Mouse (Mus musculus) midbrain, postnatal 0 days (tissue): Measurements from ENCODE around the gene Spag7. TPM values are rescaled to one million over a fixed set of nuclear protein-coding genes. Genes with fewer than 3 reads are reported as not detected.
A peak's percentile ranks its signal among the peaks of the same experiment; 100 is the strongest.

Experiments used
- ATAC-seq: fragments of 200-750 bp; cut with Nextera tagmentation; 2 replicates; pipeline ENCODE4 v1.8.0; 2017; ENCODE audit warnings: moderate number of reproducible peaks, mild to moderate bottlenecking, moderate TSS enrichment, moderate library complexity; ENCODE audit not compliant: low FRiP score
- DNase-seq: peaks from one replicate; pipeline ENCODE4 v3.0.0-alpha.2; 2015; ENCODE audit warnings: low spot score
- H3K27ac ChIP-seq: fragments of 300-500 bp; sonication (generic); 2 replicates; pipeline ENCODE4 v1.5.1; 2014; ENCODE audit warnings: low read depth, mild to moderate bottlenecking, low read length, mixed read lengths
- H3K27me3 ChIP-seq: fragments of 300-500 bp; sonication (generic); 2 replicates; pipeline ENCODE4 v1.6.1; 2014; ENCODE audit warnings: low read length, control low read depth, mixed read lengths; ENCODE audit not compliant: insufficient read depth
- H3K36me3 ChIP-seq: fragments of 300-500 bp; sonication (generic); 2 replicates; pipeline ENCODE4 v1.6.1; 2014; ENCODE audit warnings: low read length, control low read depth, mixed read lengths; ENCODE audit not compliant: insufficient read depth
- H3K4me1 ChIP-seq: fragments of 300-500 bp; sonication (generic); 2 replicates; pipeline ENCODE4 v1.6.1; 2014; ENCODE audit warnings: mild to moderate bottlenecking, control low read depth, antibody characterized with exemption, low read length, mixed read lengths; ENCODE audit not compliant: insufficient read depth
- H3K4me2 ChIP-seq: fragments of 300-500 bp; sonication (generic); 2 replicates; pipeline ENCODE4 v1.6.1; 2014; ENCODE audit warnings: low read depth, mild to moderate bottlenecking, low read length, mixed read lengths; ENCODE audit not compliant: poor library complexity, severe bottlenecking
- H3K4me3 ChIP-seq: fragments of 300-500 bp; sonication (generic); 2 replicates; pipeline ENCODE4 v1.5.1; 2014; ENCODE audit warnings: low read depth, mild to moderate bottlenecking, low read length, moderate library complexity
- H3K9ac ChIP-seq: fragments of 300-500 bp; sonication (generic); replicated peaks from 2 replicates; pipeline ENCODE4 v1.6.1; 2014; ENCODE audit warnings: mild to moderate bottlenecking, low read length, moderate library complexity, mixed read lengths; ENCODE audit not compliant: poor library complexity, severe bottlenecking
- H3K9me3 ChIP-seq: fragments of 300-500 bp; sonication (generic); 2 replicates; pipeline ENCODE4 v1.6.1; 2016; ENCODE audit warnings: low read length, control low read depth
- CTCF ChIP-seq: IDR thresholded peaks from 2 replicates; pipeline ENCODE4 v1.5.1; 2016; ENCODE audit warnings: antibody characterized with exemption, mild to moderate bottlenecking
- WGBS: fragments of 180-500 bp; shearing (Covaris S2); extraction: QIAGEN DNeasy Blood & Tissue Kit; methylation state at CpG from one replicate; pipeline ENCODE4 v1.1.7; 2014; 5-methylcytosine and 5-hydroxymethylcytosine counted together
- polyA plus RNA-seq: library from polyadenylated mRNA; unstranded; fragments of >200 nt; fragmentation: Nextera tagmentation; extraction: Ambion mirVana; gene quantifications from 2 replicates; pipeline ENCODE4 v1.2.1, GENCODE M21; 2015
- total RNA-seq: library from RNA; depleted of rRNA; stranded (reverse); fragments of >200 nt; gene quantifications from 2 replicates; pipeline ENCODE4 v1.2.3, GENCODE M21; 2014

The Spag7 gene
- total and polyA plus RNA-seq, 2 experiments from 2014 or later = 41.9 to 131 TPM

GRCm38 (mm10) chr11:70669582-70670345 is 548 bp upstream of the Spag7 start:
- peak overlapping the region; percentile 96 for H3K27ac ChIP-seq
- peak; percentile 50 for ATAC-seq
- H3K4me2 ChIP-seq = peak overlapping the region; percentile 87
- peak; percentile 82 for DNase-seq
- TF ChIP-seq CTCF = peak; percentile 72
- peak overlapping the region; percentile 57 for H3K4me3 ChIP-seq
- H3K36me3 ChIP-seq = peaks cover 16% of the 10 kb centered on the region
- under 1% methylated on average over 31 of the region's 31 CpGs for WGBS
- no peaks in the 10 kb centered on the region for H3K27me3 ChIP-seq
- no peaks in the 10 kb centered on the region for H3K9me3 ChIP-seq
- 0 out of 2 replicates have a peak, but pooled peaks cover 6% of the 10 kb centered on the region for H3K4me1 ChIP-seq
- H3K9ac ChIP-seq = peak overlapping the region; percentile 72

- no peak for DNase-seq
- 2% methylated on average over 15 of the region's 15 CpGs for WGBS
- ATAC-seq = no peak; the same call in 1 of the 2 replicates
Observed at GRCm38 (mm10) chr11:70668335-70668770, 863 bp downstream of the Spag7 start.

GRCm38 (mm10) chr11:70667271-70668150 is 1.7 kb downstream of the Spag7 start:
- peak overlapping the region; percentile 58 for H3K4me2 ChIP-seq
- 0 out of 2 replicates have a peak, but pooled peaks cover 6% of the 10 kb centered on the region for H3K4me1 ChIP-seq
- no peaks in the 10 kb centered on the region for H3K9me3 ChIP-seq
- 76% methylated on average over 14 of the region's 14 CpGs for WGBS
- H3K36me3 ChIP-seq = peaks cover 26% of the 10 kb centered on the region
- ATAC-seq (no peak), DNase-seq (no peak)
- no peak for TF ChIP-seq CTCF
- H3K4me3 ChIP-seq = peak overlapping the region; percentile 57; the same call in 1 of the 2 replicates
- no peaks in the 10 kb centered on the region for H3K27me3 ChIP-seq
- H3K27ac ChIP-seq = peak overlapping the region; percentile 60; the same call in 1 of the 2 replicates
- peak overlapping the region; percentile 2; the same call in 1 of the 2 replicates for H3K9ac ChIP-seq

More at GRCm38 (mm10) chr11:70668335-70668770, 863 bp downstream of the Spag7 start:
- H3K27me3 ChIP-seq = no peaks in the 10 kb centered on the region
- peak overlapping the region; percentile 58 for H3K4me2 ChIP-seq
- H3K9me3 ChIP-seq = no peaks in the 10 kb centered on the region
- H3K27ac ChIP-seq = peak overlapping the region; percentile 60
- peaks cover 20% of the 10 kb centered on the region for H3K36me3 ChIP-seq
- H3K9ac ChIP-seq = peak overlapping the region; percentile 2
- no peak for TF ChIP-seq CTCF
- 0 out of 2 replicates have a peak, but pooled peaks cover 6% of the 10 kb centered on the region for H3K4me1 ChIP-seq
- peak overlapping the region; percentile 57 for H3K4me3 ChIP-seq

GRCm38 (mm10) chr11:70666687-70667086 is 2.5 kb downstream of the Spag7 start:
- no peak for ATAC-seq
- H3K9ac ChIP-seq = no peak overlapping the region
- H3K27ac ChIP-seq = no peak overlapping the region
- H3K27me3 ChIP-seq = no peaks in the 10 kb centered on the region
- H3K9me3 ChIP-seq = no peaks in the 10 kb centered on the region
- no peak for TF ChIP-seq CTCF
- H3K36me3 ChIP-seq = peaks cover 29% of the 10 kb centered on the region
- no peak for DNase-seq
- no peak overlapping the region for H3K4me3 ChIP-seq
- 0 out of 2 replicates have a peak, but pooled peaks cover 6% of the 10 kb centered on the region for H3K4me1 ChIP-seq
- H3K4me2 ChIP-seq = no peak overlapping the region
- WGBS = 93% methylated on average over 8 of the region's 8 CpGs

GRCm38 (mm10) chr11:70664741-70665140 is 4.5 kb downstream of the Spag7 start:
- Histone ChIP-seq H3K36me3 (peaks cover 33% of the 10 kb centered on the region), H3K4me3 (no peak overlapping the region), H3K9me3 (no peaks in the 10 kb centered on the region), H3K4me2 (no peak overlapping the region), H3K27me3 (no peaks in the 10 kb centered on the region), H3K4me1 (no peaks in the 10 kb centered on the region), H3K9ac (no peak overlapping the region), H3K27ac (no peak overlapping the region)
- ATAC-seq (no peak), DNase-seq (no peak)
- WGBS = 94% methylated on average over 9 of the region's 9 CpGs
- TF ChIP-seq CTCF = 0 out of 2 replicates have a peak, but pooled peaks have one; percentile 3
